Mouse (Mus musculus): Measurements from ENCODE around the gene Pi4ka. TPM values are rescaled to one million over a fixed set of nuclear protein-coding genes. Genes with fewer than 3 reads are reported as not detected.

Pi4ka gene
- 33.6 and 40.8 TPM in 2 replicates for polyA plus RNA-seq (2016; fragmentation: Nextera tagmentation; extraction: Ambion mirVana)

DNA sequence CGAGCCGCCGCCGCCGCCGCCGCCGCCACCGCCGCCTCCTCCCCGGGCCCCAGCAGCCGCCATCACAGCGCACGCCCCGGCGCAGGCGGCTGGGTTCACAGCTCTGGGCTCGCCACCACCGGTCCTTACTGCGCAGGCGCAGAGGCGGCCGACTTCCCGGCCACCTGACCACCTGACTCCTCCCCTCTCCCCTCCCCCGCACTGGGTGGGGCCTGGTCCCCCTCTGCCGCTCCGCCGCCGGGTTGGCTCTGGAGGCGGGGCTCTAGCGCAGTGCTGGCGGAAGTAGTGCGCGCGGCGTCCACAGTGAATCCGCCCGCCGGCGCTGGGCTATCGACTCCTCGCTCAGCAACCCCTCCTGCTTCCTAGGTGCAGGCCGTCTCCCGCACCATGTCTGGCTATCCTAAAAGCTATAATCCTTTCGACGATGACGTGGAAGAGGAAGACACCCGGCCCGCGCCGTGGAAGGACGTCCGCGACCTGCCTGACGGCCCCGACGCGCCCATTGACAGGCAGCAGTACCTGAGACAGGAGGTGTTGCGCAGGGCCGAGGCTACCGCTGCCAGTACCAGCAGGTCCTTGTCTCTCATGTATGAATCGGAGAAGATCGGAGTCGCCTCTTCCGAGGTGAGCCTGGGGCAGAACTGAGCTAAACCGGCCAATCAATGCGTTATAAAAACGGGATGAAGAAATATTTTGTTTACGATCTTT, at the start of gene Pi4ka, which contains the start of gene Snap29:
Gene Pi4ka (minus strand): TSS at position 579 of the 708 bp plus-strand sequence.
Gene Snap29 (plus strand): TSS at position 251 of the 708 bp plus-strand sequence.
- Histone ChIP-seq H3K27me3 (ENCODE audit: insufficient read depth, poor library complexity, severe bottlenecking) (no peaks in the 10 kb centered on the region), H3K4me1 (peaks cover 26% of the 10 kb centered on the region), H3K9me3 (no peaks in the 10 kb centered on the region), H3K27ac (peak within 1 kb of the TSS; percentile 90), H3K36me3 (peaks cover 15% of the 10 kb centered on the region; the same call in 1 of the 2 replicates), H3K4me3 (peak within 1 kb of the TSS; percentile 84)
- DNase-seq (ENCODE audit: low spot score), result peak; percentile 99
- WGBS, result under 1% methylated on average over 59 of the region's 69 CpGs

- peak; percentile 83 for DNase-seq (ENCODE audit: low spot score)
Measured at GRCm38 (mm10) chr16:17452373-17452715, 46.2 kb upstream of the Pi4ka start.

DNA sequence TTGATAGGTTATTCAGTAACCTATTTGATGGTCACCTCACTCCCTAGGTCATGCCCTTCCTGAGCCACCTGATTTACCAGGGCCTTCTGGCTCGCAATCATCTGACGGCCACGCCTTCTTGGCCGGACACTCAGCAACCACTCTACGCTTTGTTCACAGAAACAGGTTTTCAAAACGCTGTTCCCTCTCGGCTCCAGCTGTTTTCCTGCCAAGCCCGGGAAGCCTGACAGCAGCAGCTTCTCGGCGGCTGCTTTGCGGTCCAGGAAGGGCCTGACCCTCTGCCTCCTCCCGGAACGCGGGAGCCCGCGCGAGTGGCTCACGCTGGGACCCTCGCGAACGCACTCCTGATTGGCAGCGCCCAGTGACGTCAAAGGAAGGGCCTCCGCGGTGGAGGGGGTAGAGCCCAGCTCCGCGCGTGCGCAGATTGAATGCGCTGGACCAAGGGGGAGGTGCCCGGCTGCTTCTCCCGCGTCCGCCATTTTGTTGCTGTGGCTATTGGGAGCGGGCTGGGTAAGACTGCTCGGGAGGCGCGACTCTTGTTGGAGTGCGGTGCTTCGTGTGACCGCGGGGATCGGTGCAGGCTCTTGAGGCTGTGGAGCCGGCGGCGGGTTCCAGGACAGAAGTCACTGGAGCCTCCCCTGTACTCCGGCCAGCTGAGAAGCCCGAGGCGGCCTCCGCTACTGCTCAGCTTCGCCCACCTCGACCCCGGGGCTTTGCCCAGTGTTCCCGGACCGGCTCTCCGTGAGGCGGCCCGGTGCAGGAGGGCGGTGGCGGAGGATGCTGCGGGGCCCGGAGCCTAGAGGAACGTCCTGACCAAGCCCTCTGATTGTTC, 45.6 kb upstream of the Pi4ka start, which contains the start of gene Crkl:
Gene Crkl (plus strand): TSS at position 447 of the 832 bp plus-strand sequence.
- WGBS, result under 1% methylated on average over 63 of the region's 63 CpGs

More at GRCm38 (mm10) chr16:17452373-17452715, 46.2 kb upstream of the Pi4ka start:
- H3K27me3 ChIP-seq (ENCODE audit: insufficient read depth, poor library complexity, severe bottlenecking), result no peaks in the 10 kb centered on the region
- H3K27ac ChIP-seq, result peak overlapping the region; percentile 96
- WGBS, result under 1% methylated on average over 24 of the region's 24 CpGs
- H3K9me3 ChIP-seq, result no peaks in the 10 kb centered on the region
- H3K4me3 ChIP-seq, result peak overlapping the region; percentile 87
- H3K4me1 ChIP-seq, result peaks cover 24% of the 10 kb centered on the region
- H3K36me3 ChIP-seq, result peaks cover 23% of the 10 kb centered on the region

DNA sequence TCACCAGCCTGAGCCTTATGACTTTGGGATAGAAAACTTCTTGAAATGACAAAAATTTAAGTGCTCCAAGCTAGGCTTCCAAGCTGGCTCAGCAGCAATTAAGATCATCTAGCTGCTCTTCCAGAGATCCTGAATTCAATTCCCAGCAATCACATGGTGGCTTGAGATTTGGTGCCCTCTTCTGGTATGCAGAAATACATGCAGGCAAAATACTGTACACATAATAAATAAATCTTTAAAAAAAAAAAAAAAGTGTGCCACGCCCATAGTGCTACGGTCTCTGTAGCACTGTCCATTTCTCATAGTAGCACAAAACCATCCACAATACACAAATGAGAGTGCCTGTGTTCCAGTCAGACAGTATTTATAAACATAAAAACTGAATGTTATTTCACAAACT, 26.5 kb upstream of the Pi4ka start:
- H3K9me3 ChIP-seq, result no peaks in the 10 kb centered on the region
- DNase-seq (ENCODE audit: low spot score), result no peak
- H3K4me3 ChIP-seq, result no peak overlapping the region
- H3K36me3 ChIP-seq, result peaks cover 15% of the 10 kb centered on the region
- no peaks in the 10 kb centered on the region for H3K4me1 ChIP-seq
- no peak overlapping the region for H3K27ac ChIP-seq
- H3K27me3 ChIP-seq (ENCODE audit: insufficient read depth, poor library complexity, severe bottlenecking), result no peaks in the 10 kb centered on the region
- 61% methylated on average over 2 of the region's 2 CpGs for WGBS

More for the DNA sequence above, 45.6 kb upstream of the Pi4ka start, which contains the start of gene Crkl:
- Histone ChIP-seq H3K9me3 (no peaks in the 10 kb centered on the region), H3K36me3 (peaks cover 18% of the 10 kb centered on the region), H3K4me1 (peaks cover 24% of the 10 kb centered on the region), H3K27me3 (ENCODE audit: insufficient read depth, poor library complexity, severe bottlenecking) (no peaks in the 10 kb centered on the region), H3K27ac (peak within 1 kb of the TSS; percentile 96), H3K4me3 (peak within 1 kb of the TSS; percentile 87)
- DNase-seq (ENCODE audit: low spot score), result peak; percentile 99

GRCm38 (mm10) chr16:17423021-17423420, 16.9 kb upstream of the Pi4ka start:
- no peaks in the 10 kb centered on the region for H3K4me1 ChIP-seq
- H3K27ac ChIP-seq, result no peak overlapping the region
- WGBS, result 68% methylated on average over 3 of the region's 3 CpGs
- peaks cover 46% of the 10 kb centered on the region for H3K36me3 ChIP-seq
- no peak for DNase-seq (ENCODE audit: low spot score)
- H3K9me3 ChIP-seq, result no peaks in the 10 kb centered on the region
- H3K27me3 ChIP-seq (ENCODE audit: insufficient read depth, poor library complexity, severe bottlenecking), result no peaks in the 10 kb centered on the region
- H3K4me3 ChIP-seq, result no peak overlapping the region

DNA sequence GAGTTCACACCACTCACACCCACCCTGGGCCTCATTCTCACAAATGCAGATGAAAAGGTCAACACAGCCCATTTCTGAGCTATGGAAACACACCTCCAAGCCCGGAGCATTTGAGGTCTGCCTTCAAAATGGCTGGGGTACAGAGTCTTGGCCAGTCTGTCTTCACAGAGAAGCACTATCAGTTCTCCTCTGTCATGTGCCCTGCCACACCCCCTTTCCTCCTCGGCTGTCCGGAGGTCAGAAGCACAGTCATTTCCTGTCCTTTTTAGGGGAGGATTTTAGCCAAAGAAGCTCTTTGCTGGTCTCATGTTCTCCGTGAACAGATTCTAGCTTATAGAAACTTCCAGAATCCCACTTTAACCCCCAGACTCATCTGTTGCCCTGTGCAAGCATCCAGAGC, 4.1 kb upstream of the Pi4ka start:
- Histone ChIP-seq H3K4me1 (peaks cover 17% of the 10 kb centered on the region), H3K27me3 (ENCODE audit: insufficient read depth, poor library complexity, severe bottlenecking) (no peaks in the 10 kb centered on the region), H3K9me3 (no peaks in the 10 kb centered on the region), H3K4me3 (no peak overlapping the region), H3K27ac (0 out of 2 replicates have a peak overlapping the region, but pooled peaks have one; percentile 19), H3K36me3 (0 out of 2 replicates have a peak, but pooled peaks cover 8% of the 10 kb centered on the region)
- 42% methylated on average over 4 of the region's 4 CpGs for WGBS
- DNase-seq (ENCODE audit: low spot score), result peak; percentile 76

GRCm38 (mm10) chr16:17409046-17409445, 2.9 kb upstream of the Pi4ka start:
- 0 out of 2 replicates have a peak, but pooled peaks cover 8% of the 10 kb centered on the region for H3K36me3 ChIP-seq
- H3K27ac ChIP-seq, result no peak overlapping the region
- no peak overlapping the region for H3K4me3 ChIP-seq
- no peaks in the 10 kb centered on the region for H3K9me3 ChIP-seq
- WGBS, result 89% methylated on average over 2 of the region's 2 CpGs
- H3K4me1 ChIP-seq, result peaks cover 28% of the 10 kb centered on the region
- no peaks in the 10 kb centered on the region for H3K27me3 ChIP-seq (ENCODE audit: insufficient read depth, poor library complexity, severe bottlenecking)
- no peak for DNase-seq (ENCODE audit: low spot score)

DNA sequence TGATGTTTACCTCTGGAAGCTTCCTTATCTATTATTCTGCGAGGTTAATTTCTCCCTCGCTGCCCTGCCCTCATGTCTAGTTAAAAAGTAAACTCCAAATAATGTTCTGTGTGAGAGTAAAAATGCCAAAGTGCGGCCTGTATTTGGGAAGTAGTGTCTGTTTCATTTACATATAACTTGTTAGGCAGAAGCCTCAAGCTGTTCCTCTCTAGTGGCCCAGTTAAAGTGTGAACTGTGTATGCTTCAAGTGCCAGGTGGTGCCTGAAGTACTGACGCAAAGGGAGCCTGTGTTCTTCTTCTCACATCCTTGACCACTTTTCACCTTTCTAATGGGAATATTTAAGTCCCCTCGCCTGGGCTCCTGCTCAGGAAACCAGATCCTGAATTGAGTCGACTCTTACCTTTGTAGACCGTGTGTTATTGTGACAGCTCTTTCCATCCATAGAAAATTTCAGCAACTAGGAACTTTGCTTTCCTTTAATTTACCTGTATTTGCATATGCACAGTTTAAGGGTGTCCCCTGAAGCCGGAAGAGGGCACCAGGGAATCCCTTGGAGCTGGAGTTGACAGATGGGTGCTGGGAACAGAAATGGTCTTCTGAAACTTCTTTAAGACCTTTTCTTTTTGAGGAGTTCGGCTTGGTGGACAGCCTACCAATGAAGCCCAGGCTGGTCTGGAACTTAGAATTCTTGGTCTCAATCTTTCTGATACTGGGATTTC, 558 bp upstream of the Pi4ka start:
- no peak overlapping the region; the same call in 1 of the 2 replicates for H3K27ac ChIP-seq
- DNase-seq (ENCODE audit: low spot score), result no peak
- H3K4me3 ChIP-seq, result peak overlapping the region; percentile 84
- H3K27me3 ChIP-seq (ENCODE audit: insufficient read depth, poor library complexity, severe bottlenecking), result no peaks in the 10 kb centered on the region
- H3K9me3 ChIP-seq, result no peaks in the 10 kb centered on the region
- peaks cover 15% of the 10 kb centered on the region; the same call in 1 of the 2 replicates for H3K36me3 ChIP-seq
- 33% methylated on average over 9 of the region's 9 CpGs for WGBS
- peaks cover 26% of the 10 kb centered on the region for H3K4me1 ChIP-seq

DNA sequence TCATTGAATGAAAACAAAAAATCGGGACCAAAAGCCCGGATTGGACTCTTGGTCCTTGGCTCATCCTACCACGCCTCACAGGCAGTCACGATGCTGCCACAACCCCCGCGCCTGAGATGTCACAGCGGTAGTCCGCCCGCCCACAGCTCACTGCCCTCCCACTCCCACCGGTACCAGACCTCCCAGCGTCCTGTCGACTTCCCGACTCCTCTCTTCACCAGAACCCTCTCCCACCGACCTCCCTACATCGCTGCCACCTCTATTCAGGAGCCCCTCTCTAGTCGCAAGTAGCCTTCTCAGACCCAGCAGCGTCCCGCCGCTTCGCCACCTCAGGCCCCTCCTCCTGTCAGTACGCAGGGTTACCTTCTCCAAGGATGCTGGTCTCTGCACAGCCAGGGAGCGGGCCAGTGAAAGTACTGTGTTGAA, 830 bp downstream of the Pi4ka start:
- Histone ChIP-seq H3K27ac (peak overlapping the region; percentile 90), H3K36me3 (peaks cover 11% of the 10 kb centered on the region; the same call in 1 of the 2 replicates), H3K4me3 (peak overlapping the region; percentile 84), H3K27me3 (ENCODE audit: insufficient read depth, poor library complexity, severe bottlenecking) (no peaks in the 10 kb centered on the region), H3K9me3 (no peaks in the 10 kb centered on the region), H3K4me1 (peaks cover 23% of the 10 kb centered on the region)
- under 1% methylated on average over 22 of the region's 22 CpGs for WGBS
- DNase-seq (ENCODE audit: low spot score), result peak; percentile 88

DNA sequence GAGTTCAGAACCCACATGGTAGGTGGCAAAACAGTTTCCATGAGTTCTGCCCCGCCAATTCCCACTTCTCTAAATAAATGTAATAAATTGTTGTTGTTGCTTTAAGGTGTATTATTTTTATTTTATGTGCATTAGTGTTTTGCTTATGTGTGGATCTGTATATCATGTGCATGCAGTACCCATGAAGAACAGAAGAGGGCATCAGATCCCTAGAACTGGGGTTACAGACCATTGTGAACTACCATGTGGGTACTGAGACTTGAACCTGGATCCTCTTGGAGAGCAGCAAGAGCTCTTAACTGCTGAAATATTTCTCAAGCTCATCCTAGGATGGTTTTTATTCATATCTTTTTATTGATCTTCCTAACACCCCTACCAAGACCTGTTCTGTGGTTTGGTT, 3.3 kb downstream of the Pi4ka start:
- WGBS, result 69% methylated on average over 1 of the region's 1 CpGs
- no peaks in the 10 kb centered on the region for H3K27me3 ChIP-seq (ENCODE audit: insufficient read depth, poor library complexity, severe bottlenecking)
- H3K4me1 ChIP-seq, result peaks cover 19% of the 10 kb centered on the region; the same call in 1 of the 2 replicates
- peaks cover 7% of the 10 kb centered on the region; the same call in 1 of the 2 replicates for H3K36me3 ChIP-seq
- no peak overlapping the region for H3K4me3 ChIP-seq
- H3K9me3 ChIP-seq, result no peaks in the 10 kb centered on the region
- H3K27ac ChIP-seq, result no peak overlapping the region
- DNase-seq (ENCODE audit: low spot score), result no peak

GRCm38 (mm10) chr16:17392784-17393183, 13.3 kb downstream of the Pi4ka start:
- no peak overlapping the region for H3K27ac ChIP-seq
- no peaks in the 10 kb centered on the region for H3K9me3 ChIP-seq
- DNase-seq (ENCODE audit: low spot score), result peak; percentile 58
- WGBS, result 81% methylated on average over 4 of the region's 4 CpGs
- peaks cover 19% of the 10 kb centered on the region; the same call in 1 of the 2 replicates for H3K36me3 ChIP-seq
- no peaks in the 10 kb centered on the region for H3K4me1 ChIP-seq
- no peak overlapping the region for H3K4me3 ChIP-seq
- H3K27me3 ChIP-seq (ENCODE audit: insufficient read depth, poor library complexity, severe bottlenecking), result no peaks in the 10 kb centered on the region

- no peak for DNase-seq (ENCODE audit: low spot score)
- no peaks in the 10 kb centered on the region for H3K9me3 ChIP-seq
- 81% methylated on average over 2 of the region's 2 CpGs for WGBS
- H3K27me3 ChIP-seq (ENCODE audit: insufficient read depth, poor library complexity, severe bottlenecking), result no peaks in the 10 kb centered on the region
- no peaks in the 10 kb centered on the region for H3K4me1 ChIP-seq
- H3K27ac ChIP-seq, result no peak overlapping the region
- no peak overlapping the region for H3K4me3 ChIP-seq
- peaks cover 13% of the 10 kb centered on the region; the same call in 1 of the 2 replicates for H3K36me3 ChIP-seq
Measured at GRCm38 (mm10) chr16:17383594-17384326, 22.4 kb downstream of the Pi4ka start.

All from heart, embryonic 10.5 days (tissue).